Mouse (Mus musculus): Measurements from ENCODE around the gene Sult1c2. TPM values are rescaled to one million over a fixed set of nuclear protein-coding genes. Genes with fewer than 3 reads are reported as not detected.

Gene Sult1c2
- polyA plus RNA-seq (2012; rRNA removed), result not detected in 2 replicates

GRCm38 (mm10) chr17:53846206-53846605 is at the start of gene Sult1c2:
Gene Sult1c2, minus strand, starts transcription at chr17:53846339.

Other genes with a start within 250 kb of the Sult1c2 start
- gene Sgo1, start 157.0 kb downstream of the Sult1c2 start, polyA plus RNA-seq (2012; rRNA removed), result 15.7 and 17.1 TPM in 2 replicates
- not detected in 2 replicates for gene Sult1c1, start 144.3 kb upstream of the Sult1c2 start, polyA plus RNA-seq (2012; rRNA removed)